Mouse (Mus musculus) brain, embryonic 14.5 days (tissue): ENCODE data around the gene Trex1.

ENCODE experiments used
- CTCF ChIP-seq: fragments of 200-500 bp; IDR thresholded peaks from 2 replicates; pipeline ENCODE4 v1.5.1; 2012; ENCODE audit warnings: inconsistent platforms, mild to moderate bottlenecking, moderate library complexity, borderline replicate concordance; ENCODE audit not compliant: insufficient read depth, insufficient read length; ENCODE audit errors: extremely low read depth
- POLR2A ChIP-seq: fragments of 200-500 bp; IDR thresholded peaks from 2 replicates; pipeline ENCODE4 v1.6.1; 2012; ENCODE audit warnings: mild to moderate bottlenecking, inconsistent platforms, borderline replicate concordance; ENCODE audit not compliant: poor library complexity, insufficient read depth, insufficient read length, severe bottlenecking; ENCODE audit errors: extremely low read depth

DNA sequence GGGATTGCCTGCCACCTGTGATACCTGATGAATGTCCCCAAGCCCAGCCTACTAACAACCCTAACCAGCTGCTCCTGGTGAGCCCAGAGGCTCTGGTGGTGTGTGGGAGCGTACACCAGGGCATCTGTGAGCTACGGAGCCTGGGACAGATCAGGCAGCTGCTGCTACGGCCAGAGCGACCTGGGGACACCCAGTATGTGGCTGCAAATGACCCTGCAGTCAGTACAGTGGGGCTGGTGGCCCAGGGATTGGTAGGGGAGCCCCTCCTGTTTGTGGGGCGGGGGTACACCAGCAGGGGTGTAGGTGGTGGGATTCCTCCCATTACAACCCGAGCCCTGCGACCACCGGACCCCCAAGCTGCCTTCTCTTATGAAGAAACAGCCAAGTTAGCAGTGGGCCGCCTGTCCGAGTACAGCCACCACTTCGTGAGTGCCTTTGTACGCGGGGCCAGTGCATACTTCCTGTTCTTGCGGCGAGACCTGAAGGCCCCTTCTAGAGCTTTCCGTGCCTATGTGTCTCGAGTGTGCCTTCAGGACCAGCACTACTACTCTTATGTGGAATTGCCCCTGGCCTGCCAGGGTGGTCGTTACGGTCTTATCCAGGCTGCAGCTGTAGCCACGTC is 40.9 kb upstream of the Trex1 start:
- TF ChIP-seq CTCF, result no peak
- no peak for TF ChIP-seq POLR2A
